18 mouse cellular contexts compared by ENCODE assay signal in genomic region chr17:84306151-84306550, GRCm38 (mm10).
DNase-seq lines count a peak whose midpoint lies in the region; ATAC-seq and TF ChIP-seq lines count a peak whose summit lies in the region.
"Had no signal": no experiment of that assay in that cellular context is flagged by ENCODE, and none has a peak within 500 bp of the region (broad histone marks: within the 10 kb centered on the region; RNA-seq: fewer than 3 reads in every experiment).

No protein-coding gene starts in this region.

- no peak for TF ChIP-seq EP300 in lung, postnatal 0 days (IDR thresholded peaks at IDR 0.05)

- no peak overlapping the region for H3K27ac ChIP-seq in lung, postnatal 0 days (ENCODE audit: low read length)
- peak overlapping the region; percentile 55; the same call in 1 of the 2 replicates for H3K27ac ChIP-seq in spleen, adult 2 months (ENCODE audit: insufficient read depth, low read length)
- H3K27ac ChIP-seq in forebrain, embryonic 16.5 days (ENCODE audit: low read length) = no peak overlapping the region
- no peak overlapping the region for H3K27ac ChIP-seq in intestine, embryonic 15.5 days
- H3K27ac ChIP-seq: forebrain, embryonic 15.5 days; layer of hippocampus, adult 2 months; midbrain, embryonic 12.5 days had no signal

- no peak for TF ChIP-seq POLR2A in spleen, adult 2 months (IDR thresholded peaks at IDR 0.05; ENCODE audit: low read depth, low read length)

- no peak for TF ChIP-seq CTCF in lung, postnatal 0 days (IDR thresholded peaks at IDR 0.05)
- no peak for TF ChIP-seq CTCF in spleen, adult 2 months (IDR thresholded peaks at IDR 0.05; ENCODE audit: extremely low read depth, insufficient read depth, insufficient read length, insufficient replicate concordance)

- no peaks in the 10 kb centered on the region for H3K36me3 ChIP-seq in lung, postnatal 0 days (ENCODE audit: insufficient read depth, low read length)
- peaks cover 7% of the 10 kb centered on the region for H3K36me3 ChIP-seq in spleen, adult 2 months (ENCODE audit: control insufficient read depth, insufficient read depth, low read length)
- H3K36me3 ChIP-seq in forebrain, embryonic 16.5 days (ENCODE audit: control insufficient read depth, insufficient read depth) = peaks cover 7% of the 10 kb centered on the region
- 0 out of 2 replicates have a peak, but pooled peaks cover 4% of the 10 kb centered on the region for H3K36me3 ChIP-seq in intestine, embryonic 15.5 days

- no peak overlapping the region for H3K9ac ChIP-seq in lung, postnatal 0 days (replicated peaks; ENCODE audit: low read depth)
- no peak overlapping the region for H3K9ac ChIP-seq in forebrain, embryonic 16.5 days (replicated peaks; ENCODE audit: low read depth, low read length)
- no peak overlapping the region for H3K9ac ChIP-seq in intestine, embryonic 15.5 days
- H3K9ac ChIP-seq: forebrain, embryonic 15.5 days; lung, embryonic 14.5 days; midbrain, embryonic 12.5 days had no signal

- H3K4me1 ChIP-seq in lung, postnatal 0 days (ENCODE audit: insufficient read depth, low read depth, low read length) = peaks cover 10% of the 10 kb centered on the region; the same call in 1 of the 2 replicates
- peaks cover 11% of the 10 kb centered on the region; the same call in 1 of the 2 replicates for H3K4me1 ChIP-seq in spleen, adult 2 months (ENCODE audit: control insufficient read depth, insufficient read depth, insufficient read length)
- H3K4me1 ChIP-seq in forebrain, embryonic 16.5 days (replicated peaks; ENCODE audit: control insufficient read depth, insufficient read depth, low read length) = peaks cover 2% of the 10 kb centered on the region
- H3K4me1 ChIP-seq in intestine, embryonic 15.5 days (replicated peaks) = no peaks in the 10 kb centered on the region
- H3K4me1 ChIP-seq: forebrain, embryonic 15.5 days; midbrain, embryonic 12.5 days had no signal

- no peaks in the 10 kb centered on the region for H3K9me3 ChIP-seq in lung, postnatal 0 days (ENCODE audit: low read length)
- no peaks in the 10 kb centered on the region for H3K9me3 ChIP-seq in forebrain, embryonic 16.5 days (ENCODE audit: control insufficient read depth, low read length)
- H3K9me3 ChIP-seq in intestine, embryonic 15.5 days = no peaks in the 10 kb centered on the region
- H3K9me3 ChIP-seq: forebrain, embryonic 15.5 days; midbrain, embryonic 12.5 days had no signal

- H3K4me3 ChIP-seq in lung, postnatal 0 days (ENCODE audit: low read depth, low read length) = no peak overlapping the region
- no peak overlapping the region for H3K4me3 ChIP-seq in spleen, adult 2 months (ENCODE audit: extremely low read depth, insufficient read depth, insufficient read length)
- H3K4me3 ChIP-seq in forebrain, embryonic 16.5 days (replicated peaks; ENCODE audit: low read length) = no peak overlapping the region
- H3K4me3 ChIP-seq in intestine, embryonic 15.5 days (replicated peaks) = no peak overlapping the region
- H3K4me3 ChIP-seq: erythroblast, embryonic 14.5 days; forebrain, embryonic 15.5 days; layer of hippocampus, adult 2 months; midbrain, embryonic 12.5 days had no signal

- H3K4me2 ChIP-seq in lung, postnatal 0 days (replicated peaks; ENCODE audit: low read depth, low read length) = no peak overlapping the region
- no peak overlapping the region for H3K4me2 ChIP-seq in forebrain, embryonic 16.5 days (ENCODE audit: low read length)
- no peak overlapping the region for H3K4me2 ChIP-seq in intestine, embryonic 15.5 days (replicated peaks)
- H3K4me2 ChIP-seq: forebrain, embryonic 15.5 days; lung, embryonic 14.5 days; midbrain, embryonic 12.5 days had no signal

- ATAC-seq in lung, postnatal 0 days = peak; percentile 42
- ATAC-seq in forebrain, embryonic 16.5 days = no peak
- no peak for ATAC-seq in intestine, embryonic 15.5 days
- ATAC-seq: forebrain, embryonic 15.5 days; hindbrain, embryonic 16.5 days had no signal

- no peaks in the 10 kb centered on the region for H3K27me3 ChIP-seq in lung, postnatal 0 days (replicated peaks; ENCODE audit: insufficient read depth, low read length)
- no peaks in the 10 kb centered on the region for H3K27me3 ChIP-seq in spleen, adult 2 months (ENCODE audit: control insufficient read depth, insufficient read depth, low read length)
- H3K27me3 ChIP-seq in forebrain, embryonic 16.5 days (replicated peaks; ENCODE audit: control insufficient read depth, insufficient read depth, low read length) = no peaks in the 10 kb centered on the region
- no peaks in the 10 kb centered on the region for H3K27me3 ChIP-seq in intestine, embryonic 15.5 days (replicated peaks)
- H3K27me3 ChIP-seq: forebrain, embryonic 15.5 days; midbrain, embryonic 12.5 days had no signal

- peak; percentile 26 to 38 for DNase-seq in spleen, adult 18-20 months
- DNase-seq in spleen, postnatal 14 days (ENCODE audit: low spot score in 2 of 2) = no peak
- peak; percentile 53 for DNase-seq in lung, postnatal 0 days (ENCODE audit: low spot score)
- peak; percentile 51 to 56 for DNase-seq in spleen, adult 2 months (ENCODE audit: low read depth in 1 of 2, low spot score in 2 of 2)
- DNase-seq in thymus, postnatal 36 days = peak; percentile 61 to 73
- DNase-seq in kidney, postnatal 4 days = no peak
- DNase-seq: cerebellum, postnatal 25 days; heart, postnatal 10 days; kidney, adult 8-10 months; liver; lung, embryonic 14.5 days had no signal

- WGBS in lung, postnatal 0 days = 40% methylated on average over 1 of the region's 1 CpGs
- 27% methylated on average over 1 of the region's 1 CpGs for WGBS in spleen, adult 2 months
- 88% methylated on average over 1 of the region's 1 CpGs for WGBS in forebrain, embryonic 16.5 days
- whole genome bisulfite sequencing in intestine, embryonic 15.5 days = 83% methylated on average over 1 of the region's 1 CpGs

Comparison
In these comparisons a context has a peak if more than half of its experiments do, and no peak if none do; other contexts are left out.
1. DNase-seq: peak in spleen, adult 18-20 months (2 of 2), lung, postnatal 0 days (single experiment), spleen, adult 2 months (2 of 2) and thymus, postnatal 36 days (2 of 2); none in spleen, postnatal 14 days (0 of 2) and kidney, postnatal 4 days (0 of 2).